Mouse (Mus musculus): ENCODE data around the gene Fam104a. TPM values are rescaled to one million over a fixed set of nuclear protein-coding genes. Genes with fewer than 3 reads are reported as not detected.

Gene Fam104a
- total and polyA plus RNA-seq, 3 experiments = 14.6 to 57.0 (median 35.3) TPM

DNA sequence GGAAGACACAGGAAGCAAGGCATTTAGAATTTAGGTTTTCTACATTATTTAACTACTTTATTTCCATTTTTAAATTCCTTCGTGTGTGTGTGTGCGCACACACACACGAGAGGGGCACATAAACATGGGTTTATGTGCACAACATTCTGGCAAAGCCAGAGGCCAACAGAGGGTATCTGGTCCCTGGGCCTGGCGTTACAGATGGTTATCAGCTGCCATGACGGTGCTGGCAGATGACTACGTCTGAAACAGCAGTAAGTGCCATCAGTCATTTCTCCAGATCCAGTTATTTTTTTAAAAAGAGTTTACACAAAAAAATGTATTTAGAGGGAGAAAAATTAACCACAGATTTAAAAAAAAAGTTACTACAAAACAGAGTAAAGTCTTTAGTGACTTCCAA lies 17.8 kb downstream of the Fam104a start:
- H3K79me2 ChIP-seq (replicated peaks; ENCODE audit: control insufficient read depth, extremely low read depth, insufficient read depth, poor library complexity, severe bottlenecking) = peaks cover 17% of the 10 kb centered on the region
- no peaks in the 10 kb centered on the region for H3K27me3 ChIP-seq (replicated peaks)
- peaks cover 0 to 28% of the 10 kb centered on the region in 2 experiments; a peak in 2 of 4 replicates for H3K4me1 ChIP-seq (ENCODE audit: control insufficient read depth in 1 of 2, insufficient read depth in 2 of 2)
- dilution Hi-C loops (cut with MboI; ENCODE audit: extremely low pct_ligation_motif_present, extremely low pct_unique_long_range_greater_than_20kb, low sequenced_read_pairs) = no loop called here
- H3K9ac ChIP-seq (ENCODE audit: insufficient read depth, low read depth) = no peak overlapping the region
- no peak for DNase-seq (ENCODE audit: extremely low read depth)
- TF ChIP-seq MAX (IDR thresholded peaks at IDR 0.05; ENCODE audit: low read length) (no peak), MXI1 (IDR thresholded peaks at IDR 0.05; ENCODE audit: low read depth, low read length) (no peak), CHD1 (IDR thresholded peaks at IDR 0.05; ENCODE audit: low read depth, low read length) (no peak), ETS1 (conservative IDR thresholded peaks at IDR 0.05; ENCODE audit: low read depth, low read length) (no peak), NRF1 (IDR thresholded peaks at IDR 0.05; ENCODE audit: low read depth, low read length) (no peak), ZMIZ1 (IDR thresholded peaks at IDR 0.05; ENCODE audit: low read depth, low read length) (no peak), ZNF384 (IDR thresholded peaks at IDR 0.05; ENCODE audit: low read depth, low read length) (no peak), MEF2A (IDR thresholded peaks at IDR 0.05; ENCODE audit: borderline replicate concordance, low read depth, low read length) (no peak), JUND (conservative IDR thresholded peaks at IDR 0.05; ENCODE audit: low read depth, low read length) (no peak), POLR2A (IDR thresholded peaks at IDR 0.05; ENCODE audit: low read depth, low read length) (no peak), ZKSCAN1 (IDR thresholded peaks at IDR 0.05; ENCODE audit: borderline replicate concordance, low read depth, low read length) (no peak), UBTF (IDR thresholded peaks at IDR 0.05; ENCODE audit: low read depth, low read length) (no peak), EP300 (IDR thresholded peaks at IDR 0.05; ENCODE audit: low read length) (no peak), KAT2A (IDR thresholded peaks at IDR 0.05; ENCODE audit: insufficient replicate concordance, low read length) (no peak), USF1 (IDR thresholded peaks at IDR 0.05; ENCODE audit: low read depth, low read length) (no peak)
- H3K36me3 ChIP-seq (replicated peaks in 1 of 2; ENCODE audit: control insufficient read depth in 1 of 2, insufficient read depth in 1 of 2, low read length in 1 of 2) = peaks cover 65 to 85% of the 10 kb centered on the region in 2 experiments
- H3K4me3 ChIP-seq (replicated peaks in 1 of 3; ENCODE audit: low read depth in 2 of 3, low read length in 2 of 3, poor library complexity in 1 of 3) = no peak overlapping the region
- H3K9me3 ChIP-seq (replicated peaks; ENCODE audit: low read length) = no peaks in the 10 kb centered on the region
- H3K4me2 ChIP-seq (ENCODE audit: insufficient read depth, low read depth, poor library complexity, severe bottlenecking) = no peak overlapping the region
- H3K27ac ChIP-seq (ENCODE audit: insufficient read depth, low read depth) = no peak overlapping the region
- in situ Hi-C loops (cut with MboI; ENCODE audit: low pct_ligation_motif_present, low pct_unique_long_range_greater_than_20kb, low sequenced_read_pairs) = no loop called here

GRCm38 (mm10) chr11:113664279-113664678 lies 19.7 kb downstream of the Fam104a start:
- H3K79me2 ChIP-seq (replicated peaks; ENCODE audit: control insufficient read depth, extremely low read depth, insufficient read depth, poor library complexity, severe bottlenecking) = peaks cover 16% of the 10 kb centered on the region
- peaks cover 0 to 28% of the 10 kb centered on the region in 2 experiments; a peak in 2 of 4 replicates for H3K4me1 ChIP-seq (ENCODE audit: control insufficient read depth in 1 of 2, insufficient read depth in 2 of 2)
- no peak overlapping the region for H3K9ac ChIP-seq (ENCODE audit: insufficient read depth, low read depth)
- H3K4me2 ChIP-seq (ENCODE audit: insufficient read depth, low read depth, poor library complexity, severe bottlenecking) = no peak overlapping the region
- dilution Hi-C loops (cut with MboI; ENCODE audit: extremely low pct_ligation_motif_present, extremely low pct_unique_long_range_greater_than_20kb, low sequenced_read_pairs) = no loop called here
- peaks cover 66 to 86% of the 10 kb centered on the region in 2 experiments for H3K36me3 ChIP-seq (replicated peaks in 1 of 2; ENCODE audit: control insufficient read depth in 1 of 2, insufficient read depth in 1 of 2, low read length in 1 of 2)
- H3K4me3 ChIP-seq (replicated peaks in 1 of 3; ENCODE audit: low read depth in 2 of 3, low read length in 2 of 3, poor library complexity in 1 of 3) = no peak overlapping the region
- in situ Hi-C loops (cut with MboI; ENCODE audit: low pct_ligation_motif_present, low pct_unique_long_range_greater_than_20kb, low sequenced_read_pairs) = no loop called here
- no peaks in the 10 kb centered on the region for H3K27me3 ChIP-seq (replicated peaks)
- no peak for DNase-seq (ENCODE audit: extremely low read depth)
- H3K9me3 ChIP-seq (replicated peaks; ENCODE audit: low read length) = no peaks in the 10 kb centered on the region
- TF ChIP-seq E2F4 (IDR thresholded peaks at IDR 0.05; ENCODE audit: insufficient replicate concordance, low read depth, low read length) (no peak), SMC3 (IDR thresholded peaks at IDR 0.05; ENCODE audit: low read depth, low read length) (no peak)
- no peak overlapping the region for H3K27ac ChIP-seq (ENCODE audit: insufficient read depth, low read depth)
